Mouse (Mus musculus) cerebellum, adult 8-10 months (tissue): ENCODE measurements around the gene Etfrf1.

Experiments
- DNase-seq: peaks from one replicate; pipeline ENCODE4 v3.0.0; 2022

Gene Etfrf1

GRCm38 (mm10) chr6:145226296-145226695 lies 15.4 kb downstream of the Etfrf1 start:
- DNase-seq, result no peak

DNA sequence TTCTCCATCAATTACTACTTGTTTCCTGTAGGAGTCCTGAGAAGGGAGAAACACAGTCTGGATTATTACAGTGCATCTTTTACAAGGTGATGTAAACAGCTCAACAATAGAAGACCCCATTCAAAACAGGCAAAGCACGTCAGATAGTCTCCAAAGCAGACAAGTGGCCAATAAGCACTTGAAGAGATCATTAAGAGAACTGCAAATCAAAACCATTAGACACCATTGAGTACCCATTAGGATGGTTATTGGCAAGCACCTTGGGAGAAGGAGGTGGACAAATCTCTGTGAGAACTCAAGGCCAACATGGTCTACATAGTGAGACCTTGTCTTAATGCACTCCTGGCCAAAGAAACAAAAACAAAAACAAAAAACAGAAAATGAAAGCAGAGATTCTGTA lies 23.5 kb downstream of the Etfrf1 start:
- no peak for DNase-seq

GRCm38 (mm10) chr6:145235367-145235766 lies 24.4 kb downstream of the Etfrf1 start:
- no peak for DNase-seq

- no peak for DNase-seq
These were observed 26.2 kb downstream of the Etfrf1 start for GRCm38 (mm10) chr6:145237148-145237547.

DNA sequence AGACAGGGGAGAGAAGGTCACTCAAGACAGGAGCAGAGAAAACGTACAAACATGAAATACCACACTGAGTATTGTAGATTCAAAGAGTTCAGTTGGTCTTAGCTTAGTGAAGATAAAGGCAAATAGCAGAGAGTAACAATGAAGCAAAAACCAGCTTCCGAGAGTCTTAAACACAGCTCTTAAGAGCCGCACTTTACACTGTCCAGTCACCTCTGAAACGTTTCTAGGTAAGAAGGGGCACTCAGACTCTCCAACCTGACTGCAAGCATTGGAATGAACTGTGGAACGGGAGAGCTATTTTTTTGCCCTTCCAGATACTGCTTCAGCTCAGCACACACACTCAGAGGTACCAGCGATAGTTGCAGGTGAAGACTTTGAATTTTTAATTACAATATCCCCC lies 29.4 kb downstream of the Etfrf1 start:
- no peak for DNase-seq

DNA sequence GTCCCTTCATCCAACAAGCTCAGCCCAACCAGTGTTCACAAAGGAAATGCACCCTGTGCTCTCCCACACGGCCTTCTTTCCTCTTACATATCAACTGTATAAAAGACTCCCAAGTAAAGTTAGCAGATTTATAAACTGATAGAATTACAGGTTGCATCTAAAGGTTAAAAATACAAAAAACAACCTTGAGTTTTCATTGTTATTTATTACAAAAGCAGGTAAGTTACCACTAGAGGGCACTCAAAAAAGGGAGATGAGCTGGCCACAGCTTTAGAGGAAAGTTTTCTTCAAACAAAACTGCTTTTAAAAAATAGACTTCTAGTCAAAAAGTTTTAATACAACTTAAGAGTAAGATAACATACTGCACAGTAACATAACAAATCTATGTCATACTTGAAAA lies 31.6 kb downstream of the Etfrf1 start:
- DNase-seq, result no peak

- no peak for DNase-seq
These were observed 35.9 kb downstream of the Etfrf1 start for GRCm38 (mm10) chr6:145246841-145247240.

DNA sequence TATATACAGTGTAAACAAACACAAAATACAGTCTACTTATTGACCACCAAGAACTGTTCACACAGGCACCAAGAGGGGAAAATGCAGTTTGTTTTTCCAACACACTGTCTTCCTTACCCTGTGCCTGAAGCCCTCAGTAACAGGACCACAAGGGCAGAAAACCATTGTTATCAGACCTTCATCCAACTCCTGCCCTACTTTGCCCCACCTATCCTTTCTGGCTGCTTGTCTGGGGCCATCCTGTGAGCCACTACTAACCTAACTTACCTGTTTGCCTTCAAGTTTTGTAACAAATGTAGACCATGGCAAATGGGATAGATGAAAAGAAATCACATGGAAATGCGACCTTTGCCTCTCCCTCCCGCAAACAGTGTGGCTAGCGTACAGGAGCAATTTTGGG lies 37.0 kb downstream of the Etfrf1 start:
- no peak for DNase-seq

DNA sequence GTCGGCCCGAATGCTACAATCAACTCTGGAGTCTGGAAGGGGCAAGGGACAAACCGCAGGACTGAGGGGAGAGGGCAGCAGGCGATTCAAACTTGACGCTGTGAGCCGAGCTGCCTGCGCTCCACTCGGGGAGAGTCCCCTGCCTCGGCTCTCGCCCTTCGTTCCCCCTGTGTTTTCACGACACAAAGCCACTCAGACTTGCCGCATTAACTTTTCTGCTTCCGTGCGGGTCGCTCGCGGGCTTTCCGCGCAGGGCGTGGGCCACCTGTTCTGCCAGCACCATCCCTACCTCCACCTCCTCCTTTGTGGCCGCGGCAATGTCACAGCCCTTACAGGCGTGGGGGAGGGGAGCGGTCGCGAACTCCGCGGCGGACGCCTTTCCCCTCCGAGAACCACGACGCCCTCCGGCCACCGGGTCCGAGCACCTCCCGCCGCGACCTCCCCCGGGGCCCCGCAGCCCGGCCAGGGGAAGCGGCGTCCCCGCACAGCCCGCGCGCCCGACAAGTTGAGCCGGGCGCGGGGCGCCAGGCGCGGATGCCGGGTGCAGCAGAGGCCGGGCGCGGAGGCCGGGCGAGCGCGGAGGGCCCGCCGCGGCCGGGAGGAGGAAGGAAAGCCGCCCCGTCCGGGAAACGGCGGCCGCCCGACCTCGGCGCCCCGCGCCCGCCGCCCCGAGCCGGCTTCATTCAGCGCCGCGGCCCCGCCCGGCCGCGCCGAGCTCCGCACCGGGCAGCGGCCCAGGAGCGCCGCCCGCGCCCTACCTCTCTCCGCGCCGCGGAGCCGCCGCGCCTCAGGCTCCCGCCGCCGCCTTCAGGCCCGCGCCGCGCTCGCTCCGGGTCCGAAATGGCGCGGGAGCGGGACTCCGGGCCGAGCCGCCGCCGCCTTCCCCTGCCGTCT lies 38.6 kb downstream of the Etfrf1 start:
- DNase-seq, result peak; percentile 65

GRCm38 (mm10) chr6:145250185-145250791 lies 39.4 kb downstream of the Etfrf1 start, which contains the start of gene Kras:
Gene Kras (minus strand): TSS chr6:145250239.
- DNase-seq, result peak; percentile 88

DNA sequence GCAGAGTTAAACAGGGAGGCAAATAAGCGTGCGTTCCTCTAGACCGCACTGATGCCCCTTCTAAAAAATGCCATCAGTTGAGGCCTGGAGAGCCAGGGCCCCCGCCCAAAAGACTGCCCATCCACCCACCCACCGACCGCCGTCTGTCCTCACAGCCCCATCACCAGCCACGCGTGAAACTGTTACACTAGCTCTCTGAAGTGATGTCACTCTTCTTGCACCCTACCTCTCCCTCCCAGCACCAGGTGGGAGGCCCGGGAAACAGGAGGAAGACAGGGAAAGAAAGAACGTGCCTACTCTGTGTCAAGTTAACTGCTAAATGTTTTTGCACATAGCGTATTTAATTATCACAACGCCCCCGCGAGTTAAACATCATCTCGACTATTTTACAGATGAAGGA lies 39.9 kb downstream of the Etfrf1 start:
- DNase-seq, result no peak

- no peak for DNase-seq
These were observed 45.2 kb downstream of the Etfrf1 start for GRCm38 (mm10) chr6:145255952-145256700.

- no peak for DNase-seq
These were observed 45.8 kb downstream of the Etfrf1 start for GRCm38 (mm10) chr6:145256701-145257073.

DNA sequence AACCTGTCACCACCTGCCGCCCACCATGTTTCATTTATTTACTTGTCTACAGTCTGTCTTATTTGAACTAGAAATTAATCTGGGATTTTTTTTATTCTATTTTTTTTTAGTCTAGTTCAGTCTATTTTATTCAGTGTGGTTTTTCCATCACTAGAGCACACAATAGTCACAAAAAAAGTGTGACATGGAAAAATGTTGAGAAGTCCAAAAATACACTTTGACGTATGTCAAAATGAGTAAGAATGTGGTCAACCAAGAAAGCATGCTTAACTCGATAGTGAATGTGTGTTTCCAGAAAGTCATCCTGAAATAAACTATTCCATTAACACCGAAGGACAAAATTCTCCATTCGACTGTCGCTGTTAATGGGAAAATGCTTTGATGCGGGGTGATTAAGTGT lies 51.4 kb downstream of the Etfrf1 start:
- DNase-seq, result no peak
